Mouse (Mus musculus) heart, adult 2 months (tissue): ENCODE results near the gene Ndufs4. TPM values are rescaled to one million over a fixed set of nuclear protein-coding genes. Genes with fewer than 3 reads are reported as not detected.

ENCODE experiments used
- DNase-seq, 2 experiments: peaks; one replicate each; pipeline ENCODE4 v3.0.0; 2021
- H3K27ac ChIP-seq: fragments of 200-600 bp; 2 replicates; pipeline ENCODE4 v1.8.1; 2022
- H3K27me3 ChIP-seq: fragments of 200-500 bp; 2 replicates; pipeline ENCODE4 v1.6.1; 2012; ENCODE audit warnings: mild to moderate bottlenecking, low read length, inconsistent platforms, mixed read lengths; ENCODE audit not compliant: control insufficient read depth, insufficient read depth
- H3K36me3 ChIP-seq: fragments of 200-500 bp; 2 replicates; pipeline ENCODE4 v1.6.1; 2012; ENCODE audit warnings: low read length, inconsistent platforms; ENCODE audit not compliant: control insufficient read depth, insufficient read depth
- H3K4me1 ChIP-seq: fragments of 200-500 bp; 2 replicates; pipeline ENCODE4 v1.6.1; 2011; ENCODE audit warnings: low read length; ENCODE audit not compliant: control insufficient read depth, insufficient read depth
- H3K4me3 ChIP-seq: fragments of 200-600 bp; 2 replicates; pipeline ENCODE4 v1.8.1; 2022
- H3K79me2 ChIP-seq: fragments of 200-500 bp; replicated peaks from 2 replicates; pipeline ENCODE4 v1.6.1; 2012; ENCODE audit warnings: mild to moderate bottlenecking, inconsistent platforms, low read length, moderate library complexity, mixed read lengths; ENCODE audit not compliant: control insufficient read depth, insufficient read depth
- H3K9ac ChIP-seq: fragments of 200-500 bp; 2 replicates; pipeline ENCODE4 v1.6.1; 2012; ENCODE audit warnings: low read depth, mild to moderate bottlenecking, control low read depth, inconsistent platforms, low read length, mixed read lengths
- CTCF ChIP-seq: fragments of 200-600 bp; IDR thresholded peaks from 2 replicates; pipeline ENCODE4 v1.8.1; 2022; ENCODE audit warnings: antibody characterized with exemption, mild to moderate bottlenecking, moderate library complexity
- EP300 ChIP-seq: fragments of 200-500 bp; IDR thresholded peaks from 2 replicates; pipeline ENCODE4 v1.6.1; 2011; ENCODE audit warnings: low read depth, low read length, control low read depth; ENCODE audit not compliant: insufficient read depth
- POLR2A ChIP-seq: fragments of 200-500 bp; IDR thresholded peaks from 2 replicates; pipeline ENCODE4 v1.6.1; 2011; ENCODE audit warnings: mild to moderate bottlenecking, low read depth, low read length, control low read depth; ENCODE audit not compliant: insufficient read depth
- WGBS: fragments of 180-500 bp; shearing (Covaris S2); methylation state at CpG from one replicate; pipeline ENCODE4 v1.1.7; 2018; 5-methylcytosine and 5-hydroxymethylcytosine counted together
- intact Hi-C: fragments of 180-260 bp; cut with DNase I; formaldehyde crosslinking; loops from one replicate; pipeline ENCODE4 v1.15.1; 2025
- polyA plus RNA-seq: library from polyadenylated mRNA; depleted of rRNA; stranded (reverse); fragments of >200 nt; gene quantifications from 2 replicates; pipeline ENCODE4 v1.2.3, GENCODE M21; 2012
- total RNA-seq, 2 experiments: library from RNA; stranded (reverse); gene quantifications; 2 replicates each; pipeline ENCODE4 v1.2.3; 2021

Ndufs4 gene
- total and polyA plus RNA-seq, 3 experiments, result 185 to 588 (median 493) TPM

DNA sequence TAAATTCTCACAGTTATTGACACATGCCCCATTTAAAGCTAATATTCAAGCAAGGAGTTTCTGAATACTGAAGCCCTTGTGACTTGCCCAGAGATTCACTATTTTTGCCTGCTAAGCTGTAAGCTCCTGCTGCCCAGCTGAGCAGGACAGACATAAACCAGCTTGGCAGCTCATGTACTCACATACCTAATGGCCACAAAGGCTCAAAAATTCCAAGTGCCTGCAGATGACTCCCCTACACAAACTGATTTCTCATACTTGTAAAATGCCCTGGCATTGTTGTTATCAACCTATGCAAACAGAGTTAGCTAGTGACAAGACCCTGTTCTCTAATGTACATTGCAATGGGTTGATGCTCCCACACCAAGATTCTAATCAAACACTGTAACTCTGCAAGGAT lies 68.9 kb downstream of the Ndufs4 start:
- H3K79me2 ChIP-seq, result no peaks in the 10 kb centered on the region; the same call in 1 of the 2 replicates
- no peaks in the 10 kb centered on the region for H3K4me1 ChIP-seq
- H3K27ac ChIP-seq, result no peak overlapping the region
- no peak for TF ChIP-seq POLR2A
- no peak for TF ChIP-seq EP300
- no peaks in the 10 kb centered on the region for H3K36me3 ChIP-seq
- H3K4me3 ChIP-seq, result no peak overlapping the region
- no peak overlapping the region for H3K9ac ChIP-seq
- intact Hi-C loops, result loop anchor here (10.0 kb wide), 1 partner anchor 136 kb away; the partner anchor contains the start of gene Fst
- H3K27me3 ChIP-seq, result no peaks in the 10 kb centered on the region
- no peak for DNase-seq

DNA sequence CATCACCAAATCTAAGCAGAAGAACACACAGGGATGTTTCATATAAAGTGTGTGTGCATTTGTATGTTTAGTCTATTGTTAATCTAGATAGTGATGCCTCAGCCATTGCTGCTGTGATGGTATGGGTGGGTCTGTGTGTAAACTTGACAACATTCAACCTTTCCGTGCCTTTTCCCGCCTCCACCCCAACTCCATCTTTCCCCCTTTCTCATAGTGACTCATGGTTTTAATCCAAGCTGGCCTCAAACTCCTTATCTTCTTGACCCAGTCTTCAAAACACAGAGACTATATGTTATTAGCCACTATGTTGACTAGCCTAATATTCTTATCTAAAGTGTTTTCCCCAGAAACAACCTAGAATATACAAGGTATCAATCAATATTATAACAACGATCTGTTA lies 72.7 kb downstream of the Ndufs4 start:
- no peaks in the 10 kb centered on the region for H3K4me1 ChIP-seq
- intact Hi-C loops, result loop anchor here (10.0 kb wide), 1 partner anchor 139 kb away; the partner anchor contains the start of gene Fst
- no peaks in the 10 kb centered on the region for H3K27me3 ChIP-seq
- 89% methylated on average over 3 of the region's 3 CpGs for WGBS
- no peaks in the 10 kb centered on the region; the same call in 1 of the 2 replicates for H3K79me2 ChIP-seq
- no peak for DNase-seq
- no peaks in the 10 kb centered on the region for H3K36me3 ChIP-seq
- no peak overlapping the region for H3K4me3 ChIP-seq
- no peak overlapping the region for H3K27ac ChIP-seq
- H3K9ac ChIP-seq, result no peak overlapping the region
- TF ChIP-seq EP300 (no peak), POLR2A (no peak), CTCF (no peak)

DNA sequence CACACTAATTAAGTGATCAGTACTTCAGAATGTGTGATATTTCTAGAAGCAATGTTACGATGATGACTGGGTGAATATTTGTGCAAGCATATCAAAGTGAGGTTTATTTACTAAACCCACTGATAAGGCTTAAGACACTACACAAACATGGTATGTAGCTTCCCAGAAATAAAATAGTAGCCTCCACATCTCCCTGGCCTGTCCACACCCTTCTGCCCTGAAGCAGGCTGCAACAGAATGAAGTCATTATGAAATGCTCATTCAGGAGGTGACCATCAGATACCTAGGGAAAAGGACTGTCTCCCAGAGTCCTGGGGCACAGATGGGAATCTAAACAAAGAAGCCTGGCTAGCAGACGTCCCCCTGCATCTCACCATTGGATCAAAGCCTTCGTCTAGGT lies 73.1 kb downstream of the Ndufs4 start:
- H3K79me2 ChIP-seq, result no peaks in the 10 kb centered on the region; the same call in 1 of the 2 replicates
- no peaks in the 10 kb centered on the region for H3K4me1 ChIP-seq
- intact Hi-C loops, result loop anchor here (10.0 kb wide), 1 partner anchor 140 kb away; the partner anchor contains the start of gene Fst
- no peak overlapping the region for H3K9ac ChIP-seq
- no peaks in the 10 kb centered on the region for H3K36me3 ChIP-seq
- H3K27ac ChIP-seq, result no peak overlapping the region
- no peak overlapping the region for H3K4me3 ChIP-seq
- no peak for DNase-seq
- TF ChIP-seq POLR2A (no peak), EP300 (no peak), CTCF (no peak)
- H3K27me3 ChIP-seq, result no peaks in the 10 kb centered on the region
- 87% methylated on average over 3 of the region's 3 CpGs for WGBS

DNA sequence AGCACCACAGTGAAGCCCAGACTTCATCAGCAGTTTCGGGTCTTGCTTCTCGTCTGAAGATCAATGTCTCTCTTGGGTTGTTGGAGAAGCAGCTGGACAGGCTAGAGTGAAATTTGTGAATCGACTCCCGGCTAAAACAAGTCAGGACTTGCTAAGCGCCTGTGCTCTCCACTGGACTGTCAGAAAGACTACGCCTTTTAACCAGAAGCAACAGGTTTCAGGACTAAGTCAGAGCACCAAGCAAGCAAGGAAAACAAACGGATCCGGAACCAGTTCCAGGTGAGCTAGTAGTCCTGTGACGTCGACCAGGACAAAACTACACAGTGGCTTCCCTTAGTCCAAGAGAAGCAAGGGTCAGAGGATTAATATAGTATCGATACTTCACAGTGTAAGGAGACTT lies 77.5 kb downstream of the Ndufs4 start:
- 95% methylated on average over 11 of the region's 11 CpGs for WGBS
- H3K27me3 ChIP-seq, result no peaks in the 10 kb centered on the region
- H3K36me3 ChIP-seq, result no peaks in the 10 kb centered on the region
- DNase-seq, result no peak
- no peak overlapping the region for H3K9ac ChIP-seq
- TF ChIP-seq POLR2A, result no peak
- TF ChIP-seq EP300, result no peak
- no peak for TF ChIP-seq CTCF
- no peaks in the 10 kb centered on the region; the same call in 1 of the 2 replicates for H3K79me2 ChIP-seq
- H3K4me1 ChIP-seq, result no peaks in the 10 kb centered on the region
- no peak overlapping the region for H3K4me3 ChIP-seq
- intact Hi-C loops, result loop anchor here (10.0 kb wide), 1 partner anchor 144 kb away; the partner anchor contains the start of gene Fst
- H3K27ac ChIP-seq, result no peak overlapping the region

DNA sequence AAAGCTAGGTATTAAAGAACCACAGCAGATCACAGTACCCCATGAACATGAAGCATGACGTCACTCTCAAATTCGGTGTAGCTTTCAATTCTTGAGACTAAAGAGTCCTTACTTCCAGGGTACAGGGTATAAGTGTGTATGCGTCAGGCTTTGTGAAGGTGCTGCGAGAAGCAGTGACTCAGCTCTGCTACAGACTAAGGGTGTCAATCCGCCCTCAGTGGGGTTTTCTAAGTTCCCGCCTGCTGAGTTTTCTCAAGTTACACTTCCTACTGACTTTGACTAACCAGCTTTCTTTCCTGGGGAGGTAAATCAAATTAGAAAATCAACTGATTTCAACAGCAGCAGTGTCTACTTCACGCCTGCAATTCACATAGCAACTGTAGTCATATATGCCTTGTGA lies 83.4 kb downstream of the Ndufs4 start:
- Histone ChIP-seq H3K27ac (no peak overlapping the region), H3K4me3 (no peak overlapping the region), H3K79me2 (no peaks in the 10 kb centered on the region), H3K27me3 (no peaks in the 10 kb centered on the region), H3K4me1 (no peaks in the 10 kb centered on the region), H3K36me3 (peaks cover 1% of the 10 kb centered on the region), H3K9ac (no peak overlapping the region)
- intact Hi-C loops, result no loop called here
- DNase-seq, result no peak
- no peak for TF ChIP-seq CTCF
- no peak for TF ChIP-seq EP300
- TF ChIP-seq POLR2A, result no peak
- 89% methylated on average over 7 of the region's 7 CpGs for WGBS

DNA sequence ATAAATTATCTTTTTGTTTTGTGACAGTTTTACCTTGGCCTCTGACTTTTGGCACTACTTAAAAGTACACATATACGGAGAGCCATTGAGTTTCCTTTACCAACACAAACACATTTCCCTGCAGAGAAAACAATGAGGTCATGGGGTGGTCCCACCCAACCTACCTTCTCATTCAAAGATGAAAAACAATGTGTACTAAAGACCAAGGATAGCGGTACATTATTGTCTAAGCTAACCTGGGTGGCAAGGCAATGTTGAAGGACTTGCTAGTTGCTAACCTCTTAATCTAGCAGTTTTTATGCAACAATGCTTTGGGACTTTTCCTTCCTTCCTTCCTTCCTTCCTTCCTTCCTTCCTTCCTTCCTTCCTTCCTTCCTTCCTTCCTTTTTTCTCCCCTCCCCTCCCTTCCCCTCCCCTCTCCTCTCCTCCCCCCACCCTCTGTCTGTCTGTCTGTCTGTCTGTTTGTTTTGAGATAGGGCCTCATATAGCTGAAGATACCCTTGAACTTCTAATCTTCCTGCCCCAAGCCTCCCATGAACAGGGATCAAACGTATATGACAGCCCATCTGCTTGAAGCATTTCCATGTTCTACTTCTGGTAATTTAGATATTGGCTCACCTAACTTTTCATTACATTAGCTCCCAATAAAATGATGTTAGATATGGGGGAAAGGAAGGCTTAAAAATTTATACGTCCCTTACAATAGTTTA lies 84.4 kb downstream of the Ndufs4 start:
- Histone ChIP-seq H3K9ac (no peak overlapping the region), H3K4me1 (peaks cover 4% of the 10 kb centered on the region), H3K36me3 (peaks cover 6% of the 10 kb centered on the region), H3K4me3 (no peak overlapping the region), H3K27ac (no peak overlapping the region), H3K27me3 (no peaks in the 10 kb centered on the region), H3K79me2 (no peaks in the 10 kb centered on the region)
- no peak for DNase-seq
- no peak for TF ChIP-seq POLR2A
- TF ChIP-seq CTCF, result no peak
- TF ChIP-seq EP300, result no peak
- WGBS, result 76% methylated on average over 4 of the region's 4 CpGs
- intact Hi-C loops, result no loop called here
